Mouse (Mus musculus) T-cell, adult 66 days (primary cell): ENCODE data around the gene Lamp3. TPM values are rescaled to one million over a fixed set of nuclear protein-coding genes. Genes with fewer than 3 reads are reported as not detected.

Experiments
- total RNA-seq, 2 experiments: library from RNA; stranded (reverse); gene quantifications; 3 replicates in 1 of 2; 4 replicates in 1 of 2; pipeline ENCODE4 v1.2.4; 2023

Lamp3 gene
- total RNA-seq = not detected

GRCm38 (mm10) chr16:19706216-19706615 lies at the start of gene Lamp3:
Lamp3 (minus strand) TSS chr16:19706375.

DNA sequence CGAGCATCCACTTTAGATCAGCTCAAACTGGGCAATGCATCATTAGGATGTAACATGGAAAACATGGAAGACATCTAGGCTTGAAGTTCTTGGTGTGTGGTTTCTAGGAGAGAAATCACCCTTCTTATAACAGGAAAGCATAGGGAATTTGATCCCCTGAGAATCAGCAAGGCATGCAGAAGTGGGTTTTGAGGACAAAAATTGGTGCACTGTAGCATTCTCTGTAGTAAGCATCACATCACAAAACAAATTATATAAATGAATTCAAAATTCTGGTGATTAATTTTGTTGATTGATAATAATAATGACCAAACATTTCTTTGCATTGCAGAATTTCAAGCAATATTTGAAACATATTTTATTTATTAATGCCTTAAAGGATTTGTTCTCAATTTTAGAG lies 76.4 kb downstream of the Lamp3 start, which contains the start of gene Olfr171:
Gene Olfr171 (minus strand): TSS at position 101 of the 400 bp plus-strand sequence.

DNA sequence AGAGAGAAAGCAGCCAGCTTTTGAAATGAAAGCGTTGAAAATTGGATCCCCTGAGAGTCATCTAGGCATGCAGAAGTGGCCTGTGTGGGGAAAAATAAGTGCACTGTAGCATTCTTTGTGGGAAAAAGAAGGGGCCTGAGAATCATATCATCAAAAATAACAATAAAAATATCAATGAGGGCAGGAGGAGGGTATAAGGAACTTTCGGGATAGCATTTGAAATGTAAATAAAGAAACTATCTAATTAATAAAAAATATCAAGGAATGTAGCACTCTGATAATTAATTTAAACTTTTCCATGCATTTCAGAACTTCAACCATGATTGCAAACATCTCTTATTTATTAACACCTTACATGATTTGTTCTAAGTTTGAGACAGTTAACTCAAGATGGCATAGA lies 94.4 kb downstream of the Lamp3 start, which contains the start of gene Olfr170:
Gene Olfr170 (minus strand): TSS at position 101 of the 400 bp plus-strand sequence.

Other genes starting within 250 kb of the Lamp3 start
- gene Olfr166, start 222.7 kb downstream of the Lamp3 start, total RNA-seq = not detected
- not detected for gene Olfr167, start 184.1 kb downstream of the Lamp3 start, total RNA-seq
- not detected for gene Olfr168, start 170.8 kb downstream of the Lamp3 start, total RNA-seq
- gene Olfr169, start 134.6 kb downstream of the Lamp3 start, total RNA-seq = not detected
- gene Olfr170, start 94.5 kb downstream of the Lamp3 start, total RNA-seq = not detected
- gene Olfr171, start 76.5 kb downstream of the Lamp3 start, total RNA-seq = not detected
- gene B3gnt5, start 53.8 kb upstream of the Lamp3 start, total RNA-seq = 10 to 100 TPM; 15.8 to 21.2 TPM